Mouse (Mus musculus): ENCODE measurements around the gene Bok.

DNA sequence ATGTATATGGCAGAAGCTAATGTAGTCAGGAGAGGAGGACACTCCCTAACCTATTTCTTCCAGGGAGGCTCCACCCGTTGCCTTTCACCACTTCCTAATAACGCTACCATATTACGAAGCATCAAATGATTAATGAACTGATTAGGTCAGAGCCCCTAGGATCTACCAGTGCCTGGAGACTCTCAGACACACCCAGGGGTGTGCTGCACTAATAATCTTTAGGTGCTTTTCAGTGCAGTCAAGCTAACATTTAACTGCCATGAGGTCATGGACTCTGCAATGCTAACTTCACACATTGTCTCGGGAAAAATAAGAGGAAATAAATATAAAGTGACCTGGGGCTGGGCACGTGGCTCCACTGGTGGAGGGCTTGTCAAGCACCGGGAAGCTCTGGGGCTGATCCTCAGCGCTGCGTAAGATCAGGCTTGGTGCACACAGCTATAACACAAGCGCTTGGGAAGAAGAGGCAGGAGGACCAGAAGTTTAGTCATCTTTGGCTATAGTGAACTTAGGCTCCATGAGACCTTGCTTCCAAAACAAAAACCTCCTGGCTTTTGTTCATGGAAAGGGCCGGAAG lies 18.1 kb downstream of the Bok start:
- TF ChIP-seq CTCF (IDR thresholded peaks at IDR 0.05; ENCODE audit: control insufficient read depth, insufficient read depth, low read length): no peak
- no peak for TF ChIP-seq POLR2A (IDR thresholded peaks at IDR 0.05; ENCODE audit: borderline replicate concordance, control insufficient read depth, low read depth, low read length)

Measured in bone marrow, adult 2 months (tissue).